Mouse (Mus musculus) hindbrain, embryonic 15.5 days (tissue): ENCODE results near the gene Dtx3l. TPM values are rescaled to one million over a fixed set of nuclear protein-coding genes. Genes with fewer than 3 reads are reported as not detected.
"Not testable (repeated sequence)": the region's sequence is repeated elsewhere in the genome, so short reads cannot be mapped to it uniquely, and the experiment has no call there.

Experiments used
- ATAC-seq: fragments of 200-750 bp; cut with Nextera tagmentation; 2 replicates; pipeline ENCODE4 v1.8.0; 2017; ENCODE audit warnings: low read depth, moderate number of reproducible peaks, moderate TSS enrichment; ENCODE audit not compliant: low FRiP score
- H3K27ac ChIP-seq: fragments of 300-500 bp; sonication (generic); replicated peaks from 2 replicates; pipeline ENCODE4 v1.5.1; 2015; ENCODE audit warnings: mild to moderate bottlenecking, inconsistent platforms
- H3K27me3 ChIP-seq: fragments of 300-500 bp; sonication (generic); 2 replicates; pipeline ENCODE4 v1.6.1; 2015; ENCODE audit warnings: control low read depth, inconsistent platforms
- H3K36me3 ChIP-seq: fragments of 300-500 bp; sonication (generic); 2 replicates; pipeline ENCODE4 v1.6.1; 2015; ENCODE audit warnings: control low read depth, inconsistent platforms
- H3K4me1 ChIP-seq: fragments of 300-500 bp; sonication (generic); replicated peaks from 2 replicates; pipeline ENCODE4 v1.6.1; 2015; ENCODE audit warnings: control low read depth, inconsistent platforms
- H3K4me2 ChIP-seq: fragments of 300-500 bp; sonication (generic); 2 replicates; pipeline ENCODE4 v1.6.1; 2015; ENCODE audit warnings: moderate library complexity, mild to moderate bottlenecking, inconsistent platforms
- H3K4me3 ChIP-seq: fragments of 300-500 bp; sonication (generic); 2 replicates; pipeline ENCODE4 v1.5.1; 2015; ENCODE audit warnings: mild to moderate bottlenecking, inconsistent platforms
- H3K9ac ChIP-seq: fragments of 300-500 bp; sonication (generic); 2 replicates; pipeline ENCODE4 v1.6.1; 2015; ENCODE audit warnings: inconsistent platforms
- H3K9me3 ChIP-seq: fragments of 300-500 bp; sonication (generic); 2 replicates; pipeline ENCODE4 v1.6.1; 2016; ENCODE audit warnings: control low read depth, inconsistent platforms
- WGBS: fragments of 180-500 bp; shearing (Covaris S2); methylation state at CpG from one replicate; pipeline ENCODE4 v1.1.7; 2015; 5-methylcytosine and 5-hydroxymethylcytosine counted together
- polyA plus RNA-seq: library from polyadenylated mRNA; unstranded; fragments of >200 nt; fragmentation: Nextera tagmentation; extraction: Ambion mirVana; gene quantifications from 2 replicates; pipeline ENCODE4 v1.2.1, GENCODE M21; 2015

Dtx3l gene
- polyA plus RNA-seq, 1 experiment from 2014 or later: 1.5 TPM

DNA sequence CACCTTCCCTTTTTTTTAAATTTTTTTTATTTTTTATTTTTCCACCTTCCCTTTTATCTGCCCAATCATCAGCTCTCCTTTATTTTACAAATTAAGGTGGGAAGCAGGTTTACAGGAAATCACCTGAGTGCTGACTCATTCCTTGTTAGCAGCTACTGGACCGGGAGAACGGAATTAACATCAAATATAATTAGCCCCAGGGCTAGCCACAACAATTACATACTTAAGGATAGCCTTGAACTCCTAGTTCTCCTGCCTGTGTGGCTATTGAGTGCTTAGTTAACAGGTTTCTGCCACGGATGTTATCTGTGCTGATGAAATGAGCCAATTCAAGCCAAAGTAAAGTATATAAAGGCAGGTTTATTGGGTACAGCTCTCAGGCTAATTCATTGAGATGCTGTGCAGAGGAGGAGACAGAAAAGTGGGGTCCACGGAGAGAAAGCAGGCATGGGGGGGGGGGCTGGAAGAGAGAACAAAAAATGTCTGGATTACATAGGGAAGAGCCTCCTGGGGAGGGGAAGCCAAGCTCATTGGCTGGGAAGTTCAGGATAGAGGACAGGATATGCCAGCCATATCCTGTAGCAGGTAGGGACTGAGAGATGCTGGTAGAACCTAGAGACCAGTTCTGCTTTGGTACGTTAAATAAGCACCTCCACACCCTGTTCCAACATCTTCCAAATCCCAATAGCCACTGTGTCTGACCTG is 27.6 kb upstream of the Dtx3l start:
- 62% methylated on average over 5 of the region's 5 CpGs for WGBS
- no peak for ATAC-seq

DNA sequence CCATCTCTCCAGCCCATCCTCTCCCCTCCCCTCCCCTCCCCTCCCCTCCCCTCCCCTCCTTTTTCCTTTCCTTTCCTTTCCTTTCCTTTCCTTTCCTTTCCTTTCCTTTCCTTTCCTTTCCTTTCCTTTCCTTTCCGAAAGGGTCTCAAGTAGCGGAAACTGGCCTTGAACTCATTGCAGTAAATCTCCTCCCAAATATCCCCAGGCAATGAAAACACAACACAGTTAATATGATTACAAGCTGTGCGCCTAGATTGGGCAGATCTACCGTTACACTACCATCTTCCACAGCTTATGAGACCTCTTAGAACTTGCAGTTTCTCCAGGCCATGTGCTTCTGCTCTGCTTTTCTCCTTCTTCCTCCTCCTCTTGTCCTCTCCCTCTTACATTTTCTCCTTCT is 27.0 kb upstream of the Dtx3l start:
- WGBS: 75% methylated on average over 4 of the region's 4 CpGs

More for the DNA sequence above, 27.6 kb upstream of the Dtx3l start:
- H3K9ac ChIP-seq: no peak overlapping the region
- H3K27ac ChIP-seq: no peak overlapping the region
- no peak overlapping the region for H3K4me3 ChIP-seq
- no peak overlapping the region for H3K4me2 ChIP-seq
- H3K4me1 ChIP-seq: no peaks in the 10 kb centered on the region
- H3K9me3 ChIP-seq: no peaks in the 10 kb centered on the region
- H3K27me3 ChIP-seq: no peaks in the 10 kb centered on the region
- no peaks in the 10 kb centered on the region for H3K36me3 ChIP-seq

DNA sequence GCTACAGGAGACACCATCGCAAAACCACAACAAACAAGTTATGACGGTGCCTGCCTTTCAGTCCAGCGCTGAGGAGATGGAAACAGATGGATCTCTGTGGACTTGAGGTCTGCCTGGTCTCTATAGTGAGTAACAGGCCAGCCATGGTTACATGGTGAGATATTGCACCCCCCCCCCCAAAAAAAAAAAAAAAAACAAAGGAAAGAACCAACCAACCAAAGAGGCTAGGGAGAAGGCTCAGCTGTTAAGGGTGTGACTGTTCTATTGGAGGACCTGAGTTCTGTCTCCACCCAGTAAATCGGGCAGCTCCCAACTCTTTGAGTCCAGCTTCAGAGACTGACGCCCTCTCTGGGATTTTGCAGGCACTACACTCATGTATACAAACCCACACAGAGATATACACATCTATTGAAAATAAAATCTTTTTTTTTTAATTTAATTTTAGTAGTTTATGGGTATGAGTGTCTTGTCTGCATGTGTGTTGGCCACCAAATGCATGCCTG is 13.7 kb upstream of the Dtx3l start:
- WGBS: 93% methylated on average over 5 of the region's 5 CpGs
- Histone ChIP-seq H3K27me3 (no peaks in the 10 kb centered on the region), H3K9ac (no peak overlapping the region), H3K9me3 (no peaks in the 10 kb centered on the region), H3K36me3 (no peaks in the 10 kb centered on the region), H3K4me1 (no peaks in the 10 kb centered on the region), H3K27ac (no peak overlapping the region), H3K4me2 (no peak overlapping the region), H3K4me3 (no peak overlapping the region)
- no peak for ATAC-seq

More for the DNA sequence above, 27.0 kb upstream of the Dtx3l start:
- not testable (repeated sequence) for H3K27me3 ChIP-seq, H3K4me3 ChIP-seq, ATAC-seq, H3K9me3 ChIP-seq, H3K9ac ChIP-seq, H3K4me2 ChIP-seq, H3K4me1 ChIP-seq, H3K27ac ChIP-seq, H3K36me3 ChIP-seq

DNA sequence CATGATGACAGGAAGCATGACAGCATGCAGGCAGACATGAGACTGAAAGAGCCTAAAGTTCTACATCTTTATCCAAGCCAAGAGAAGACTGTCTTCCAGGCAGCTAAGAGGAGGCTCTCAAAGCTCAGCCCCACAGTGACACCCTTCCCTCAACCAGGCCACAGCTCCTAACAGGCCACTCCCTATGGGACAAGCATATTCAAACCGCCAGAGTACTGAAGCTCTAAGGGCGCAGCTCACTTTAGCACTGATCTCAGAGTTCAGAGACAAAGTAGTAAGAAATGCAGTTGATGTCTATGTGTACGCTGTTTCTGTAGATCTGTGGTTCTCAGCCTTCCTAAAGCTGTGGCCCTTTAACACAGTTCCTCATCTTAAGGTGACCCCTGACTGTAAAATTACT is 12.3 kb upstream of the Dtx3l start:
- no peak for ATAC-seq
- Histone ChIP-seq H3K27me3 (no peaks in the 10 kb centered on the region), H3K4me3 (no peak overlapping the region)

DNA sequence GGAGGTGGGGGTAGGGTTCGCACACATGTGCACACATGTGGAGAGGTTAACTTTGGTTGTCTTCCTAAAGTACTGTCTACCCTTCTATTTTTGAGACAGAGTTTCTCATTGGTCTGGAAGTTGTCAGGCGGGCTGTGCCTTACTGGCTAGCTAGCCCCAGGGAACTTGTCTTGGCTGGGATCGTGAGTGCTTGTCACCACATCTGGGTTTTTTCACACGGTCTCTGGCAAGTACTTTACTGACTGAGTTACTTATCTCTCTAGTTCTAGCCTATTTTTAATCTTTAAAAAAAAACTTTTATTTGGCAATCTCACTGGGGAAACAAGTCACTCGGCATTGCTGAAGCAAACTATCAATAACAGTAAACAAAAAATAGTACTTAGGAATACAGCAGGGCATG is 10.3 kb upstream of the Dtx3l start:
- Histone ChIP-seq H3K4me2 (no peak overlapping the region), H3K9ac (no peak overlapping the region), H3K9me3 (no peaks in the 10 kb centered on the region), H3K27ac (no peak overlapping the region), H3K4me1 (no peaks in the 10 kb centered on the region), H3K36me3 (no peaks in the 10 kb centered on the region), H3K4me3 (no peak overlapping the region), H3K27me3 (no peaks in the 10 kb centered on the region)
- 87% methylated on average over 5 of the region's 5 CpGs for WGBS
- no peak for ATAC-seq

More for the DNA sequence above, 12.3 kb upstream of the Dtx3l start:
- Histone ChIP-seq H3K4me2 (no peak overlapping the region), H3K36me3 (no peaks in the 10 kb centered on the region), H3K9me3 (no peaks in the 10 kb centered on the region), H3K27ac (no peak overlapping the region), H3K9ac (no peak overlapping the region), H3K4me1 (no peaks in the 10 kb centered on the region)
- 93% methylated on average over 3 of the region's 3 CpGs for whole genome bisulfite sequencing

DNA sequence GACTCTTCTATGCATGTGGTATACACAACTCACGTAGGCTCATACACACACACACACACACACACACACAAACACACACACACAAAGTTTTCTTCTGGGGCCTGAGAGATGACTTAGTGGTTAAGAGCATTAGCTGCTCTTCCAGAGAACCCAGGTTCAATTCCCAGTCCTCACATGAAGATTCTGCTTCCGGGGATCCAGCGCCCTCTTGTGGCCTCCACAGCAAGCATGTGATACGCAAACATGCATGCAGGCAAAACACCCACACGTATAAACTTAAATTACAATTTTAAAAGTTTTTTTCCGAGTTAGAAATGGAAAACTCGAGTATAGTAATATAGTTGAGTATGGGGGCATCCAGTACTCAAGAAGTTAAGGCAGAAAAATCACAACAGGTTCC is 2.4 kb upstream of the Dtx3l start:
- Histone ChIP-seq H3K27me3 (peaks cover 11% of the 10 kb centered on the region; the same call in 1 of the 2 replicates), H3K36me3 (no peaks in the 10 kb centered on the region), H3K27ac (no peak overlapping the region), H3K9ac (no peak overlapping the region), H3K4me1 (peaks cover 12% of the 10 kb centered on the region), H3K4me2 (no peak overlapping the region), H3K9me3 (no peaks in the 10 kb centered on the region), H3K4me3 (no peak overlapping the region)
- ATAC-seq: no peak
- 88% methylated on average over 7 of the region's 7 CpGs for WGBS

DNA sequence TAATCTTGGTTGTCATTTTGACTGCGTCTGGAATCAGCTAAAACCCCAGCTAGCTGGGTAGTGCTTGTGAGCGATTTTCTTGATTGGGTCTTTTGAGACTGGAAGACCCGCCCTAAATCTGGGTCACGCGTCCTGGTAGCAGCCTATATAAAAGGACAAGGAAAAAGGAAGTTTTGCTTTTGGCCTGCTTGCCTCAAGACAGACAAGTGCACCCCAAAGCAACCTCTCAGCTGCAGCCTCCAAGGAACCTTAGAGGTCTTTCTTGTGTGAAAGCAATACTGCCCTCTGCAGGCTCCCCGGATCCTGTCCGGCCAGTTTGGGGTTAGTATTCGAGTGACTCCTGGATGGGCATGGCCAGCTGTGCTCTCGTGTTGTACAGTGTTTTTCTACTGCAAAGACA is 739 bp upstream of the Dtx3l start:
- H3K4me3 ChIP-seq: peak overlapping the region; percentile 49
- peaks cover 12% of the 10 kb centered on the region for H3K4me1 ChIP-seq
- no peaks in the 10 kb centered on the region for H3K9me3 ChIP-seq
- H3K36me3 ChIP-seq: no peaks in the 10 kb centered on the region
- H3K27me3 ChIP-seq: peaks cover 11% of the 10 kb centered on the region; the same call in 1 of the 2 replicates
- 12% methylated on average over 9 of the region's 9 CpGs for WGBS
- ATAC-seq: 0 out of 2 replicates have a peak, but pooled peaks have one; percentile 30
- H3K27ac ChIP-seq: no peak overlapping the region
- no peak overlapping the region for H3K9ac ChIP-seq
- H3K4me2 ChIP-seq: peak overlapping the region; percentile 89

DNA sequence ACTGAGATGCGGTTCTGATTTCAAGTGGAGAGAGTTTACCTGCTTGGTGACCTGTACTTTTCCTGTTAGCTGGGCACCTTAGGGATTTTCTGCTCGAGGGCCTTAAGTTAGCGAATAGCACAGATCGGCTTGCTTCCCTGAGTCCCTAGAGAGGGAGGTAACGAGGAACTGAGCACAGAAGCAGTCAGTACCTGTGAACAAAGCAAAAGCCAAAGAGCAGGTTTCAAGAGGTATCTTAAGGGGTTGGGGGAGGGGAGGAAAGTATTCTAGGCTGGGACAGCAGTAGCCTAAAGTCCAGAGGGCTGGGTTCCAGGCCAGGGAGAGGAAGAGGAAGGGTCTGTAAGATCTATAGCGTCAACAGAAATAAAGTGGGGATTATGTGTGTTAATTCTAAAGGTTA is 310 bp upstream of the Dtx3l start:
- ATAC-seq: no peak
- Histone ChIP-seq H3K4me2 (peak overlapping the region; percentile 89), H3K9ac (no peak overlapping the region; the same call in 1 of the 2 replicates), H3K9me3 (no peaks in the 10 kb centered on the region), H3K4me1 (peaks cover 12% of the 10 kb centered on the region), H3K4me3 (peak overlapping the region; percentile 49), H3K27ac (no peak overlapping the region), H3K36me3 (no peaks in the 10 kb centered on the region), H3K27me3 (peaks cover 11% of the 10 kb centered on the region; the same call in 1 of the 2 replicates)
- WGBS: 8% methylated on average over 6 of the region's 6 CpGs

DNA sequence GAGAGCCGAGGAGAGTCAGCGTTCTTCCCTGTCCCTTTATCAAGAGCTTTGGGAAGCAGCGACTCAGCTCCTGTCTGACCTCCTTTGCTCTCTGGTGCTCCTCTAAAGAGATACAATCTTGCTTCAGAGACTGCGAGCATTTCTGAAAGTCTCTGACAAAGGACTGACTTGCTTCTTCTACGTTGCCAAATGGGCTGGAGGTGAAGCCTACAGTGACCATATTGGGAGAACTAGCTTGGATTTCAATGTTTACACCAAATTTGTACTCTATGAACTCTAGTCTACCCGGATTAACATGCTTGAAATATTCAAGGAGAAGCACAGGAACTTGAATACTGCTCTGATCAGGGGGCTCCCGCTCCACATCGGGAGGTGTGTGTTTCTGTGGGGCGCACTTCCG is 5.8 kb downstream of the Dtx3l start:
- 90% methylated on average over 10 of the region's 10 CpGs for WGBS
- 0 out of 2 replicates have a peak, but pooled peaks cover 3% of the 10 kb centered on the region for H3K27me3 ChIP-seq

DNA sequence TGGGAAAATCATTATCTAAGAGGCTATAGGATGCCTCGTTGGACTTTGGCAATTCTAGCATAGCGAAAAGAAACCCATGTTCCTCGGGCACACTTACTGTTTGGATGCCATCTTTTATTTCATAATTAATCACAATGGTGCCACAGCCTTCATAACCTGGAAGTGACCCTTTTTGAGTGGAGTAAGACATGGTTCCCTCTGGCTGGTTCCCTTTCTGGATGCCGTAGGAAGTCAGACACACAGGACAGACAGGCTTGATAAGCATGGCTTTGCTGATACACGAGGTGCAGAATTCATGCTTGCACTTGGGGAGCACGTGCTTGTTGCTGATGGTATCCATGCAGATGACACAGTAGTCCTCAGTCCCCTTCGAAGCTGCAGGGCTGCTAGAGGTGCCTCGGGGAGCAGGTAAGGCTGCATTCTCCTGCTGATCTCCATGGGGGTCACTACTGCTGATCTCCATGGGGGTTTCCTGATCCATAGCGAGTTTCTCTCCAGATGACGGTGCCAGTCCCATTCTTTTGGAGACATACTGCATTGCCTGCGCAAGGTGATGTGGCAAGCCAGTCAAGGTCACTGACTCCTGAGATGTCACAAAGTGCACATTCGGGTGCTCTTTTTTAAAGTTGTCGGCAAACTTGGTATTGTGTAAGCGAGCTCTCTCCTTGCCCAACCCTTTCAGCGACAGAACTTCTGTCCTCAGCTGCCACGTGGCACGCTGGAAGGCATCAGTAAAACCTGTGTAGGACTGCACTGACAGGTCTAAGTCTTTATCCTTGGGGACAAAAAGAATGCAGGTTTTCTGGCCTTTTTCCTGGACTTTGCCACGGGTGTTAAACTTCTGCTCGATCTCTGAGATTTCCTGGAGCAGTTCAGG is 6.5 kb downstream of the Dtx3l start:
- no peak overlapping the region for H3K4me2 ChIP-seq
- H3K4me1 ChIP-seq: no peaks in the 10 kb centered on the region
- no peak overlapping the region for H3K4me3 ChIP-seq
- H3K9ac ChIP-seq: no peak overlapping the region
- H3K36me3 ChIP-seq: no peaks in the 10 kb centered on the region
- H3K27me3 ChIP-seq: no peaks in the 10 kb centered on the region
- 89% methylated on average over 19 of the region's 19 CpGs for WGBS
- no peaks in the 10 kb centered on the region for H3K9me3 ChIP-seq
- no peak overlapping the region for H3K27ac ChIP-seq
- no peak for ATAC-seq

More for the DNA sequence above, 5.8 kb downstream of the Dtx3l start:
- no peak overlapping the region for H3K27ac ChIP-seq
- H3K4me3 ChIP-seq: no peak overlapping the region
- no peaks in the 10 kb centered on the region for H3K36me3 ChIP-seq
- no peak overlapping the region for H3K9ac ChIP-seq
- ATAC-seq: no peak
- H3K9me3 ChIP-seq: no peaks in the 10 kb centered on the region
- H3K4me1 ChIP-seq: no peaks in the 10 kb centered on the region
- H3K4me2 ChIP-seq: no peak overlapping the region

DNA sequence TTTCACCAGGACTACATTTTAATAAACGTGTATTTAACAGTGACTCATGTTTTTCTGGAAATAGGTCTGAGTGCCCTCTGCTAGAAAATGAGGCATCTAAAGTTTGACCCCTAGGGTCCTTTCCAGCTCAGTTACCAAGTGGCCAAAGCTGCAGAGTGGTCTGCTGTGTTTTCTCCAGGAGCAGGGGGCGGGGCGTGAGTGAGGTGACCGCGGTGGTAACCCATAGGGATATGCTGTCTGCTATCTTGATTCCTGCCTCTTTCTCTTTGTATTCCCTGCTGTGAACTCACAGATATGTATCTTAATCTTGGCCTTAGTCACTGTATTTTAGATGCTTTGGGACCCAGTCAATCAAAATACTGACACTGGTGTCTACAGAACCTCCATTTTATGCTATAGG is 14.6 kb downstream of the Dtx3l start:
- no peaks in the 10 kb centered on the region for H3K4me1 ChIP-seq
- no peaks in the 10 kb centered on the region for H3K9me3 ChIP-seq
- no peak overlapping the region for H3K9ac ChIP-seq
- H3K36me3 ChIP-seq: no peaks in the 10 kb centered on the region
- no peak overlapping the region for H3K4me3 ChIP-seq
- WGBS: 91% methylated on average over 5 of the region's 5 CpGs
- no peak for ATAC-seq
- no peak overlapping the region for H3K27ac ChIP-seq
- H3K4me2 ChIP-seq: no peak overlapping the region
- no peaks in the 10 kb centered on the region for H3K27me3 ChIP-seq

DNA sequence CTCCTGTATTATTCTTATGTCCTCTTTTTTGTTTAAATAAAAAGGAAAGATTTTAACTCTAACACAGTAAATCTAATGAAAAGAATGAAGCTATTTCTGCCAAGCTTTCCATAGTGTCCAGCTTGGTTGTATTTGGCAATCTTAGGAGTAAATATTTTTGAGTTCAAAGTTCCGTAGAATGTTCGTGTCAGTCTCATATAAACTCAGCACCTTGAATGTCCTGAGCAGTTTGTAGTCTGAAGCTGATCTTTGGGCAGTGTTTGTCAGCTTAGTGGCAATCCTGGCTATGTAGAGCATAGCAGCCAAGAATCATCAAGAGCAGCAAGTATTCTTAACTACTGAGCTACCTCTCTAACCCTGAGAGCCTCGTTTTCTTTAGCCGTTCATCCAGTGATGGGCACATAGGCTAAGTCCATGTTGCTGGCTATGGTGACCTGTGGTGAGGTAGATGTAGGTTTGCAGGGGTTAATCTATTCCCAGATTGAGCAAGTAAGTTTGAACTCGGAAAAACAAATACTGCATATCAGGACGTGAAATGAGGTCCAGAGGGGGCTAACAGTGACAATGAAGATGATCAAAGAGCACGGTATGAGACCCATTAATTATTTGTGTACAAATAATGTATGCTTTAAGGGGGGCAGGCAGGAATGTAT is 15.3 kb downstream of the Dtx3l start:
- no peaks in the 10 kb centered on the region for H3K9me3 ChIP-seq
- 77% methylated on average over 7 of the region's 7 CpGs for WGBS

More for the DNA sequence above, 15.3 kb downstream of the Dtx3l start:
- Histone ChIP-seq H3K27me3 (no peaks in the 10 kb centered on the region), H3K4me2 (no peak overlapping the region), H3K36me3 (no peaks in the 10 kb centered on the region), H3K4me3 (no peak overlapping the region), H3K9ac (no peak overlapping the region), H3K27ac (no peak overlapping the region), H3K4me1 (no peaks in the 10 kb centered on the region)
- no peak for ATAC-seq
